Mouse (Mus musculus) lung, embryonic 16.5 days (tissue): Measurements from ENCODE around the gene Lias. TPM values are rescaled to one million over a fixed set of nuclear protein-coding genes. Genes with fewer than 3 reads are reported as not detected.

Source experiments
- ATAC-seq: fragments of 200-750 bp; cut with Nextera tagmentation; 2 replicates; pipeline ENCODE4 v1.8.0; 2017; ENCODE audit warnings: low read depth, mild to moderate bottlenecking, moderate library complexity
- H3K27ac ChIP-seq: fragments of 300-500 bp; sonication (generic); 2 replicates; pipeline ENCODE4 v1.5.1; 2014; ENCODE audit warnings: mild to moderate bottlenecking, control low read depth, low read length
- H3K27me3 ChIP-seq: fragments of 300-500 bp; sonication (generic); 2 replicates; pipeline ENCODE4 v1.6.1; 2014; ENCODE audit warnings: low read depth, low read length, mixed read lengths; ENCODE audit not compliant: control insufficient read depth, insufficient read depth
- H3K36me3 ChIP-seq: fragments of 300-500 bp; sonication (generic); 2 replicates; pipeline ENCODE4 v1.6.1; 2014; ENCODE audit warnings: low read length; ENCODE audit not compliant: control insufficient read depth, insufficient read depth
- H3K4me1 ChIP-seq: fragments of 300-500 bp; sonication (generic); replicated peaks from 2 replicates; pipeline ENCODE4 v1.6.1; 2014; ENCODE audit warnings: low read length, mixed read lengths; ENCODE audit not compliant: control insufficient read depth, insufficient read depth
- H3K4me2 ChIP-seq: fragments of 300-500 bp; sonication (generic); 2 replicates; pipeline ENCODE4 v1.6.1; 2014; ENCODE audit warnings: low read depth, low read length, control low read depth
- H3K4me3 ChIP-seq: fragments of 300-500 bp; sonication (generic); 2 replicates; pipeline ENCODE4 v1.5.1; 2014; ENCODE audit warnings: mild to moderate bottlenecking, low read length, control low read depth
- H3K9ac ChIP-seq: fragments of 300-500 bp; sonication (generic); 2 replicates; pipeline ENCODE4 v1.6.1; 2014; ENCODE audit warnings: low read length, control low read depth
- H3K9me3 ChIP-seq: fragments of 300-500 bp; sonication (generic); 2 replicates; pipeline ENCODE4 v1.6.1; 2016; ENCODE audit warnings: low read length; ENCODE audit not compliant: control insufficient read depth
- WGBS: fragments of 180-500 bp; shearing (Covaris S2); extraction: QIAGEN DNeasy Blood & Tissue Kit; methylation state at CpG from one replicate; pipeline ENCODE4 v1.1.7; 2014; 5-methylcytosine and 5-hydroxymethylcytosine counted together
- polyA plus RNA-seq: library from polyadenylated mRNA; unstranded; fragments of >200 nt; fragmentation: Nextera tagmentation; extraction: Ambion mirVana; gene quantifications from 2 replicates; pipeline ENCODE4 v1.2.1, GENCODE M21; 2015

The Lias gene
- polyA plus RNA-seq, 1 experiment from 2014 or later: 55.7 TPM

DNA sequence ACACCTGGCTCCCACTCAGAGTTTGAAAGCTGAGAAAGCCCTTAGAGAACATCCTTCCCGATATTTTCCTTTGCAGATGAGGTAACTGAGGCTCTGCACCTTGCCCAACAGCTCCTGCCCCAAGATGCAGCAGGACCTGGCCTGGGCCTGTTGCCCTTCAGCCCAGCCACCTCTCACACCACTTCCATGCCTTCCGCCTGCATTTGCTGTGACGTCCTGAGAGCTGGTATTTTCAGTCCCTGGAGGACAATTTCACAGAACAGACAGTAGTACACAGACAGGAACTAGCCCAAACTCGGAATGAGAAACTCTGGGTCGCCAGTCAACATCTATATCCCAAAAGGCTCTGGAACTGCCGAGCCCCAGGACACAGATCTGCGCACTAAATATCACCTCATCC, 16.6 kb upstream of the Lias start:
- Histone ChIP-seq H3K27me3 (no peaks in the 10 kb centered on the region), H3K9me3 (no peaks in the 10 kb centered on the region), H3K4me3 (no peak overlapping the region), H3K36me3 (no peaks in the 10 kb centered on the region), H3K4me2 (no peak overlapping the region), H3K4me1 (no peaks in the 10 kb centered on the region), H3K27ac (no peak overlapping the region), H3K9ac (no peak overlapping the region)
- WGBS: 83% methylated on average over 7 of the region's 7 CpGs
- no peak for ATAC-seq

- H3K27ac ChIP-seq: no peak overlapping the region
- H3K27me3 ChIP-seq: no peaks in the 10 kb centered on the region
- 68% methylated on average over 2 of the region's 2 CpGs for WGBS
- no peak for ATAC-seq
- no peak overlapping the region for H3K4me3 ChIP-seq
- peaks cover 17% of the 10 kb centered on the region for H3K36me3 ChIP-seq
- no peak overlapping the region for H3K9ac ChIP-seq
- no peaks in the 10 kb centered on the region for H3K9me3 ChIP-seq
- peaks cover 8% of the 10 kb centered on the region for H3K4me1 ChIP-seq
- no peak overlapping the region for H3K4me2 ChIP-seq
These were observed 5.6 kb upstream of the Lias start for GRCm38 (mm10) chr5:65385704-65386103.

GRCm38 (mm10) chr5:65387008-65387867, 4.1 kb upstream of the Lias start:
- Histone ChIP-seq H3K9me3 (no peaks in the 10 kb centered on the region), H3K27me3 (no peaks in the 10 kb centered on the region), H3K9ac (no peak overlapping the region), H3K27ac (no peak overlapping the region), H3K4me3 (no peak overlapping the region), H3K4me2 (no peak overlapping the region), H3K36me3 (peaks cover 17% of the 10 kb centered on the region), H3K4me1 (peaks cover 8% of the 10 kb centered on the region)
- 81% methylated on average over 6 of the region's 6 CpGs for WGBS
- no peak for ATAC-seq

DNA sequence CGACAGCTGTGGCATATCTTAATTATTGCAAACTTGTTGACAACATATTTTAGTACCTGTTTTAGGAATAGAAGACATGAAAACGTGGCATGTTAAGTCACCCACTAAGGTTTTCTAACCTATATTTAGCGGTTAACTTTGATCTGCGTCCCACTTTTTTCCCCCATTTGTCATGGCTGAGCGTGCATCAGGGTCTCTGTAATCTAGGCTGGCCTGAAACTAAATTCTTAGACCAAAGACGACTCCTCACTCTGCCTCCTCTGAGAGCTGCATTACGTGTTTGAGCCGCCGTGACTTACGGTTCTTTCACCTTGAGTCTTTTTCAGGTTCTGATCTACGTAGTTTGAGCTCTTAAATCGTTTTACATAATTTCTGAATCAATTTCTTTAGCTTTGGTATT, 456 bp downstream of the Lias start:
- Histone ChIP-seq H3K9ac (peak overlapping the region; percentile 88), H3K27me3 (no peaks in the 10 kb centered on the region), H3K36me3 (peaks cover 24% of the 10 kb centered on the region), H3K9me3 (no peaks in the 10 kb centered on the region), H3K27ac (0 out of 2 replicates have a peak overlapping the region, but pooled peaks have one; percentile 63), H3K4me1 (peaks cover 8% of the 10 kb centered on the region), H3K4me2 (peak overlapping the region; percentile 78), H3K4me3 (peak overlapping the region; percentile 98)
- no peak for ATAC-seq
- 2% methylated on average over 12 of the region's 12 CpGs for WGBS

- no peak for ATAC-seq
- no peak overlapping the region for H3K9ac ChIP-seq
- H3K36me3 ChIP-seq: peaks cover 19% of the 10 kb centered on the region; the same call in 1 of the 2 replicates
- H3K27ac ChIP-seq: no peak overlapping the region
- H3K4me1 ChIP-seq: peaks cover 8% of the 10 kb centered on the region
- H3K4me2 ChIP-seq: no peak overlapping the region
- whole genome bisulfite sequencing: 86% methylated on average over 7 of the region's 7 CpGs
- H3K9me3 ChIP-seq: no peaks in the 10 kb centered on the region
- H3K27me3 ChIP-seq: no peaks in the 10 kb centered on the region
- H3K4me3 ChIP-seq: no peak overlapping the region
These were observed 3.1 kb downstream of the Lias start for GRCm38 (mm10) chr5:65394425-65394824.

DNA sequence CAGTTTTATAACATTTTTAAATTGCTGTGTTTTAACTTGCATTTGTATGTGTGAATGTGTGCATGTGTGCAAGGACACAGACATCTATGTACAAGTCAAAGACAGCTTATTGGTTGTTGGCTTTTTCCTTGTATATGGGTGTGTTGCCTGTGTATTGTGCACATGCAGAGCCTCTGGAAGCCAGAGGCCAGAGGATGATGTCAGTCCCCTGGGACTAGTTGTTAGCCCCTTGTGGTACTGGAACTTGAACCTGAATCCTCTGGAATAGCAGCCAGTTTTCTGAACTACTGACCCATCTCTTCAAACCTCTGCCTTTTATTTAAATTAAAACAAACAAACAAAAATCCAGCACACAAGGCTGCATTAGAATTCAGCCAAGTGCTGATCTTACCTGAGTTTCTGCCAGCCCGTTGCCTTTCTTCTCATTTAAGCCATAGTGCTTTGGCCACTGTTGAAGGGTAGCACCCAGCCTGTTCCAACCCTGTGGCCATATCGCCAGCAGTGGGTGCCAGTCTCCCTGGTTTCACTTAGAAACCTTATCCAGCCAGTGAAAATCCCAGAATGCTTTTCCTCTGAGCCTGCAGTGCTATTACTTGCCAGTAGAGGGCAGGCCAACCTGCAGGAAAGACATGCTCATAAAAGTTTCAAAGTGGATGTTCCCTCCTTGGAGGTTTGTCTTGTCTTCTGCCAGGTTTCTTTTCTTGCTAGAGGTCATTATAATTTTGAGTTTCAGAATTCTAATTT, 10.1 kb downstream of the Lias start:
- Histone ChIP-seq H3K4me3 (no peak overlapping the region), H3K36me3 (peaks cover 19% of the 10 kb centered on the region), H3K9ac (no peak overlapping the region), H3K4me1 (no peaks in the 10 kb centered on the region), H3K4me2 (no peak overlapping the region), H3K27me3 (no peaks in the 10 kb centered on the region), H3K9me3 (no peaks in the 10 kb centered on the region), H3K27ac (no peak overlapping the region)
- 29% methylated on average over 2 of the region's 2 CpGs for WGBS
- peak; percentile 82; the same call in 1 of the 2 replicates for ATAC-seq

GRCm38 (mm10) chr5:65407989-65408388, 16.7 kb downstream of the Lias start:
- Histone ChIP-seq H3K27me3 (no peaks in the 10 kb centered on the region), H3K9ac (no peak overlapping the region), H3K36me3 (peaks cover 23% of the 10 kb centered on the region), H3K4me1 (no peaks in the 10 kb centered on the region), H3K4me2 (no peak overlapping the region), H3K4me3 (no peak overlapping the region), H3K9me3 (no peaks in the 10 kb centered on the region), H3K27ac (no peak overlapping the region)
- WGBS: 73% methylated on average over 12 of the region's 12 CpGs
- no peak for ATAC-seq

DNA sequence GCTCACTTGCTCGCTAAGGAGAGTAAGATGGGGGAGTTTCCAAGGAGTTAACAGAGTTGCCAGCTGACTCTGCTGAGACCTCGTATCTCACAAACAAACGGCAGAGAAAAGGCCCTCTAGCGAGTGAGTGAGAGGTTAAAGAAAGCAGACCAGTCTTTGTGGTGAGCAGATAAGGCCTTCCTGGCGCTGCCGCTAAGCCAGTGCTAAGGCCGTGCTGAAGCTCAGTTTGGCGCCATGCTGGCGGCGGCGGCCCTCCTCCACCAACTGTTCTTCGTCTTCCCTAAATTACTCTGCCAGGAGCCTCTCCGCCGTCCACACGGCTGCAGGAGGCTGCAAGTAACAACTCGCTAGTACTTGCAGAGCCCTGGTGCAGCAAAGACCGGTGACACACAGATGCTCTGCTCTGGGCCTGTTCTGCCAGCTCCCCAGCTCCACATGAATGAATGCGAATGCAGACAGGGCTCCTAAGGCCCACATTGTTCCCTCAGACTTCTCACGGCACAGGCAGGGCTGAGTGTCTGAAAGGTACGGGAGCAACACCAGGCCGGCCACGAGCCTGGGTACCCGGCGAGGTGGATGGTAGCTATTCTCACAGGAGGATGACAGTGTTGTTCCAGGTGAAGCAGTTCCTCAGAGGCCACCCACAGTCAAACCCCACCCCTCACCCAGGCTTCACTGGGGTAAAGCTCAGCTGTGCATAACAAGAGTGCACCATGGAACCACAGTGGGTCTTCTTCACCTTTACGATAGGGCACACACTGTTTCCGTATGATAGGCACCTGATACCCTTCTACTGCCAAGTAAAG, 24.6 kb downstream of the Lias start:
- peak; percentile 90 for ATAC-seq
- no peaks in the 10 kb centered on the region for H3K9me3 ChIP-seq
- 24% methylated on average over 26 of the region's 26 CpGs for WGBS
- H3K36me3 ChIP-seq: peaks cover 19% of the 10 kb centered on the region
- no peak overlapping the region for H3K4me2 ChIP-seq
- peak overlapping the region; percentile 57 for H3K9ac ChIP-seq
- no peaks in the 10 kb centered on the region for H3K27me3 ChIP-seq
- H3K4me1 ChIP-seq: peaks cover 10% of the 10 kb centered on the region
- H3K27ac ChIP-seq: peak overlapping the region; percentile 84
- H3K4me3 ChIP-seq: no peak overlapping the region

DNA sequence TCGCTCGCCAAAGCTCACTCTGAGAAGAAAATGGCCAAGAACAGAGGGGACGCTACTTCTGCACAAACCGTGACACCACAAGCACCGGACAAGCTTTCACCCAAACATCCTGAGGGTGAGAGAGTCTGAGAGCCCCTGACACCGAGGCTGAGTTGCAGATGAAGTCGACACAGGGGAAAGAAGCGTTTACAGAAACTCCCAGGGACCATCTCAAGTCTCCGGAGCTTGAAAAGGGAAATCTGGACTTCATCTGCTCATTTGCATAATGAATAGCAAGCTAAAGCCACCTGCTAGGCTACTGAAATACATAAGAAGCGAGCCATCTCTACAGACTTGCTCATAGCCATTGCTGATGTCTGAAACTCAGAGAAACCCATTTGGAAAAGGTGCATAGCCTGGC, 27.8 kb downstream of the Lias start:
- Histone ChIP-seq H3K4me1 (peaks cover 10% of the 10 kb centered on the region), H3K9ac (no peak overlapping the region), H3K4me2 (no peak overlapping the region), H3K27ac (no peak overlapping the region), H3K36me3 (peaks cover 27% of the 10 kb centered on the region), H3K4me3 (no peak overlapping the region), H3K9me3 (no peaks in the 10 kb centered on the region), H3K27me3 (no peaks in the 10 kb centered on the region)
- 82% methylated on average over 10 of the region's 10 CpGs for WGBS
- no peak for ATAC-seq
